Mouse (Mus musculus) midbrain, embryonic 13.5 days (tissue): ENCODE measurements around the gene Prickle2. TPM values are rescaled to one million over a fixed set of nuclear protein-coding genes. Genes with fewer than 3 reads are reported as not detected.
A peak's percentile ranks its signal among the peaks of the same experiment; 100 is the strongest.

ENCODE experiments used
- ATAC-seq: fragments of 200-750 bp; cut with Nextera tagmentation; 2 replicates; pipeline ENCODE4 v1.8.0; 2017; ENCODE audit warnings: mild to moderate bottlenecking, moderate TSS enrichment, moderate library complexity
- H3K27ac ChIP-seq: fragments of 300-500 bp; sonication (generic); 2 replicates; pipeline ENCODE4 v1.5.1; 2015; ENCODE audit warnings: inconsistent platforms, mild to moderate bottlenecking, moderate library complexity
- H3K27me3 ChIP-seq: fragments of 300-500 bp; sonication (generic); 2 replicates; pipeline ENCODE4 v1.6.1; 2015; ENCODE audit warnings: mild to moderate bottlenecking, inconsistent platforms
- H3K36me3 ChIP-seq: fragments of 300-500 bp; sonication (generic); 2 replicates; pipeline ENCODE4 v1.6.1; 2015; ENCODE audit warnings: mild to moderate bottlenecking, inconsistent platforms
- H3K4me1 ChIP-seq: fragments of 300-500 bp; sonication (generic); replicated peaks from 2 replicates; pipeline ENCODE4 v1.6.1; 2015; ENCODE audit warnings: inconsistent platforms
- H3K4me2 ChIP-seq: fragments of 300-500 bp; sonication (generic); replicated peaks from 2 replicates; pipeline ENCODE4 v1.6.1; 2015; ENCODE audit warnings: moderate library complexity, mild to moderate bottlenecking, inconsistent platforms
- H3K4me3 ChIP-seq: fragments of 300-500 bp; sonication (generic); replicated peaks from 2 replicates; pipeline ENCODE4 v1.5.1; 2015; ENCODE audit warnings: mild to moderate bottlenecking, inconsistent platforms
- H3K9ac ChIP-seq: fragments of 300-500 bp; sonication (generic); replicated peaks from 2 replicates; pipeline ENCODE4 v1.6.1; 2015; ENCODE audit warnings: mild to moderate bottlenecking, inconsistent platforms
- H3K9me3 ChIP-seq: fragments of 300-500 bp; sonication (generic); 2 replicates; pipeline ENCODE4 v1.6.1; 2016; ENCODE audit warnings: mild to moderate bottlenecking, inconsistent platforms
- WGBS: fragments of 180-500 bp; shearing (Covaris S2); methylation state at CpG from one replicate; pipeline ENCODE4 v1.1.7; 2015; 5-methylcytosine and 5-hydroxymethylcytosine counted together
- polyA plus RNA-seq: library from polyadenylated mRNA; unstranded; fragments of >200 nt; fragmentation: Nextera tagmentation; extraction: Ambion mirVana; gene quantifications from 2 replicates; pipeline ENCODE4 v1.2.1, GENCODE M21; 2015

The Prickle2 gene
- polyA plus RNA-seq, 1 experiment from 2014 or later = 12.3 TPM

GRCm38 (mm10) chr6:92424991-92425390 lies 281.0 kb downstream of the Prickle2 start:
- Histone ChIP-seq H3K4me3 (no peak overlapping the region), H3K4me2 (no peak overlapping the region), H3K9me3 (no peaks in the 10 kb centered on the region), H3K4me1 (peaks cover 16% of the 10 kb centered on the region; the same call in 1 of the 2 replicates), H3K9ac (no peak overlapping the region), H3K36me3 (peaks cover 18% of the 10 kb centered on the region), H3K27ac (no peak overlapping the region), H3K27me3 (no peaks in the 10 kb centered on the region)
- no peak for ATAC-seq
- WGBS = 74% methylated on average over 3 of the region's 3 CpGs

DNA sequence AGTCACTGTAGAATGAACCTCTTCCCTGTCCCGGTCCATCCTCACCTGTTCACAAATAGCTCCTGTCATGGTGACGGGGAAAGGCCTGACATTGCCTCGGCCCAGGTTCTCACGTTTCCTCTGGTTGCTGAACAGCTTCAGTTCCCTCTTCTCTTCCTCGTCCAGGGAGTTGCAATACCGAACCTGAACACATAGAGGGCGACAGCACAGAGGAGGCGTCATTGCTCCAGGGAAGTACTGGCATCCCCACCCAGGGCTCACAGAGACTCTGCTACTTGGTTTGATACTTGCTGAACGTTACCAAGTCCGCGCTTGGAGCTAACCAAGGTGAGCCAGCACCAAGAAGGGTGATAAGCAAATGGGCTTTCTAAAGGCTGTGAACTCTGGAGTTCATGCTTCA lies 283.7 kb downstream of the Prickle2 start:
- Histone ChIP-seq H3K36me3 (peaks cover 29% of the 10 kb centered on the region), H3K4me3 (no peak overlapping the region), H3K27ac (no peak overlapping the region), H3K9ac (no peak overlapping the region), H3K4me2 (no peak overlapping the region), H3K27me3 (no peaks in the 10 kb centered on the region), H3K4me1 (peaks cover 8% of the 10 kb centered on the region; the same call in 1 of the 2 replicates), H3K9me3 (no peaks in the 10 kb centered on the region)
- 42% methylated on average over 11 of the region's 11 CpGs for WGBS
- ATAC-seq = no peak

- ATAC-seq = no peak
- 84% methylated on average over 12 of the region's 12 CpGs for WGBS
These were observed 285.8 kb downstream of the Prickle2 start for GRCm38 (mm10) chr6:92420106-92420505.

GRCm38 (mm10) chr6:92415405-92415755 lies 290.6 kb downstream of the Prickle2 start:
- peaks cover 25% of the 10 kb centered on the region for H3K4me1 ChIP-seq
- H3K9me3 ChIP-seq = no peaks in the 10 kb centered on the region
- H3K27ac ChIP-seq = peak overlapping the region; percentile 76
- H3K27me3 ChIP-seq = no peaks in the 10 kb centered on the region
- 94% methylated on average over 7 of the region's 7 CpGs for WGBS
- no peak overlapping the region for H3K9ac ChIP-seq
- no peak overlapping the region for H3K4me3 ChIP-seq
- no peak for ATAC-seq
- no peak overlapping the region for H3K4me2 ChIP-seq
- peaks cover 42% of the 10 kb centered on the region for H3K36me3 ChIP-seq

More at GRCm38 (mm10) chr6:92420106-92420505, 285.8 kb downstream of the Prickle2 start:
- Histone ChIP-seq H3K4me2 (no peak overlapping the region), H3K36me3 (peaks cover 33% of the 10 kb centered on the region), H3K9me3 (no peaks in the 10 kb centered on the region), H3K27ac (no peak overlapping the region), H3K27me3 (no peaks in the 10 kb centered on the region), H3K9ac (no peak overlapping the region), H3K4me1 (peaks cover 9% of the 10 kb centered on the region), H3K4me3 (no peak overlapping the region)

DNA sequence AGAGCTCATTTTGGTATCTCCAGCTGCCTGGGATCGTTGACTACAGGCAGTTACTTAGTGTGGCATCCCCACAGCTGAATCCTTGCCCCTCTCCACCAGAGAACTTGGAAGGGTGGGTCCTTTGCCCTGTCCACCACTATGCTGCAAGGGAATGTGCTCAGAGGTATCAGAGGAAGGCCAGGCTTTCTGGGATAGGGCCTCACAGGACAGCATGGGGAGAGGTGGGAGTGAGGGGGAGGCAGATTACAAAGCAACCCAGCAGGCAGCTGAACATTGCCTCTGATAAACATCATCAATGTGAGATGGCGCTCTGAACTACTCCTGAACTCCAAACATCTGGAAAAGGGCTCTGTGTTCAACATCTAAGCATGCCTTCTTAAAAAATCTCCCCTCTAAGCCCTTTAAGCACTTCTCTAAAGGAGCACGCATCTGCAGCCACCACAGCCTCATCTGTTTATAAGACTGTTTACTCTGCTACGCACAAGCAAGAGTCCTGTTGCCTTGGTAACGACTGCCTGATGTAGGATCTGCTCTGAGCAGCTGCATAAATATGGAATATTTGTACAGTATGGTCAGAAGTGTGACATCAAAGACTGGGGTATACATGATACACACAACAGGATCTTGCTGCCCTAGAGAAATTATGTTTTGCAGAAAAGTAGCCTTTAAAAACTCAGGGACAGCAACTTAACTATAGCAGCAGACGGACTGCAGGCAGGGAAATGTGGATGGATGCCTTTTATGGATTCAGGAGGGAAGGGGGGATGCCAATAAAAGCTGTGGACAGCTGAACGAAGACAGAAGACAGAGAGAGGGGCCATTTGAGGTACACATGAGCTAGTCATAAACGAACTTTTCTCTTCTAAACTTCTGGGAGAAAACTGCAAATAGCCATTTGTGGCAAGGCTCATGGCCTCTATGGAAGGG lies 291.2 kb downstream of the Prickle2 start:
- 47% methylated on average over 8 of the region's 8 CpGs for WGBS
- H3K9ac ChIP-seq = peak overlapping the region; percentile 44; the same call in 1 of the 2 replicates
- no peak overlapping the region for H3K4me3 ChIP-seq
- no peaks in the 10 kb centered on the region for H3K9me3 ChIP-seq
- H3K4me2 ChIP-seq = 0 out of 2 replicates have a peak overlapping the region, but pooled peaks have one; percentile 17
- peaks cover 42% of the 10 kb centered on the region for H3K36me3 ChIP-seq
- H3K27me3 ChIP-seq = no peaks in the 10 kb centered on the region
- peaks cover 25% of the 10 kb centered on the region for H3K4me1 ChIP-seq
- H3K27ac ChIP-seq = peak overlapping the region; percentile 76
- peak; percentile 93 for ATAC-seq

- Histone ChIP-seq H3K4me2 (no peak overlapping the region), H3K27ac (peak overlapping the region; percentile 76)
- 70% methylated on average over 1 of the region's 1 CpGs for WGBS
These were observed 292.0 kb downstream of the Prickle2 start for GRCm38 (mm10) chr6:92413982-92414381.

GRCm38 (mm10) chr6:92409788-92410187 lies 296.2 kb downstream of the Prickle2 start:
- WGBS = 86% methylated on average over 3 of the region's 3 CpGs
- Histone ChIP-seq H3K9ac (no peak overlapping the region), H3K4me3 (no peak overlapping the region), H3K27me3 (no peaks in the 10 kb centered on the region), H3K9me3 (no peaks in the 10 kb centered on the region), H3K36me3 (peaks cover 40% of the 10 kb centered on the region), H3K4me1 (peaks cover 31% of the 10 kb centered on the region), H3K27ac (no peak overlapping the region), H3K4me2 (no peak overlapping the region)
- ATAC-seq = no peak

More at GRCm38 (mm10) chr6:92413982-92414381, 292.0 kb downstream of the Prickle2 start:
- H3K9ac ChIP-seq = no peak overlapping the region
- ATAC-seq = no peak
- no peaks in the 10 kb centered on the region for H3K27me3 ChIP-seq
- H3K4me1 ChIP-seq = peaks cover 25% of the 10 kb centered on the region
- peaks cover 36% of the 10 kb centered on the region for H3K36me3 ChIP-seq
- no peak overlapping the region for H3K4me3 ChIP-seq
- H3K9me3 ChIP-seq = no peaks in the 10 kb centered on the region

DNA sequence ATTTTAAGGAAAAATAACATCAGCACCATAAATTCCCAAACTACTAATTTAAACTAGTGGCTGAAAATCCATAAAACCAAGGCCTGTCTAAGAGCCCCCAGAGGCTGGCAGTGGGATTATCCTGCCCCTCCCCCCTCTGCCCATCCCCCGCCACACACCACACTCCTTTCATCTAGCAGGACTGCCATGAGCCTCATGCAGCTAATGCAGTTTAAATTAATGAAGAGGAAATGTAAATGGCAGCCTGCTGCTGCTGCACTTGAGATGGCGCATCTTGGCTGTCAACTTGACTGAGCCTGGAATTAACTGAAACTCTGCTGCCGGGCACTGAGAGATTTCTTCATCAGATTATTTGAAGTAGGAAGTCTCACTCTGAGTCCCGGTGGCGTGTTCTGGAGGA lies 298.7 kb downstream of the Prickle2 start:
- ATAC-seq = peak; percentile 74
- WGBS = 30% methylated on average over 5 of the region's 5 CpGs
- H3K27ac ChIP-seq = peak overlapping the region; percentile 68
- H3K4me3 ChIP-seq = no peak overlapping the region
- H3K27me3 ChIP-seq = no peaks in the 10 kb centered on the region
- H3K9ac ChIP-seq = no peak overlapping the region
- H3K4me2 ChIP-seq = no peak overlapping the region
- peaks cover 43% of the 10 kb centered on the region for H3K36me3 ChIP-seq
- H3K4me1 ChIP-seq = peaks cover 18% of the 10 kb centered on the region
- no peaks in the 10 kb centered on the region for H3K9me3 ChIP-seq

DNA sequence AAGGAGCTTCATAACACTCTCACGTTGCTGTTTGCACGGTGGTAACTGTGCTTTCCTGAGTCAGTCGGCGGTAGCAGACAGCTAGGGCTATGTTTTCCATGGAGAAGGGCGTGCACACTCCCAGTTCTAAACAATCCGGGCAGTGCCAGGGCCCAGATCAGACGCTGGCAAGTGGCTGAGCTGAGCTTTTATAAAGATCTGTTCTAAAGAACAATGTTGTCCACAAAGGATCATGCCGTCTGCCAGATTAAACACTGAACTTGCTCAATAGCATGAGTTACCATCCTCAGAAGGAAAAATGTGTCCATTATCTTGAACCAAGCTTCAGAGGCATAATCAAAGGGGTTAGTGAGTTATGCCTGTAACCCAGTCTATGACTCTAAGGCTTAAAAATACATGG lies 300.4 kb downstream of the Prickle2 start:
- no peak for ATAC-seq
- WGBS = 69% methylated on average over 8 of the region's 8 CpGs
- no peak overlapping the region for H3K4me2 ChIP-seq

GRCm38 (mm10) chr6:92397876-92398275 lies 308.1 kb downstream of the Prickle2 start:
- no peak overlapping the region for H3K9ac ChIP-seq
- H3K36me3 ChIP-seq = 0 out of 2 replicates have a peak, but pooled peaks cover 2% of the 10 kb centered on the region
- no peaks in the 10 kb centered on the region for H3K9me3 ChIP-seq
- peaks cover 25% of the 10 kb centered on the region for H3K4me1 ChIP-seq
- H3K4me2 ChIP-seq = no peak overlapping the region
- no peak for ATAC-seq
- H3K27me3 ChIP-seq = no peaks in the 10 kb centered on the region
- 94% methylated on average over 6 of the region's 6 CpGs for WGBS
- no peak overlapping the region for H3K27ac ChIP-seq
- no peak overlapping the region for H3K4me3 ChIP-seq

More for the DNA sequence above, 300.4 kb downstream of the Prickle2 start:
- peaks cover 18% of the 10 kb centered on the region for H3K4me1 ChIP-seq
- H3K36me3 ChIP-seq = peaks cover 28% of the 10 kb centered on the region
- H3K27me3 ChIP-seq = no peaks in the 10 kb centered on the region
- no peaks in the 10 kb centered on the region for H3K9me3 ChIP-seq
- no peak overlapping the region for H3K9ac ChIP-seq
- no peak overlapping the region for H3K27ac ChIP-seq
- no peak overlapping the region for H3K4me3 ChIP-seq

- H3K4me2 ChIP-seq = no peak overlapping the region
- 0 out of 2 replicates have a peak overlapping the region, but pooled peaks have one; percentile 1 for H3K9ac ChIP-seq
- no peak overlapping the region for H3K4me3 ChIP-seq
- H3K36me3 ChIP-seq = 0 out of 2 replicates have a peak, but pooled peaks cover 2% of the 10 kb centered on the region
- WGBS = 87% methylated on average over 4 of the region's 4 CpGs
- ATAC-seq = no peak
- H3K27ac ChIP-seq = no peak overlapping the region
- H3K27me3 ChIP-seq = no peaks in the 10 kb centered on the region
- H3K9me3 ChIP-seq = no peaks in the 10 kb centered on the region
- H3K4me1 ChIP-seq = peaks cover 25% of the 10 kb centered on the region
These were observed 310.4 kb downstream of the Prickle2 start for GRCm38 (mm10) chr6:92395556-92395955.

- no peaks in the 10 kb centered on the region for H3K27me3 ChIP-seq
- ATAC-seq = no peak
- WGBS = 80% methylated on average over 1 of the region's 1 CpGs
These were observed 310.8 kb downstream of the Prickle2 start for GRCm38 (mm10) chr6:92395143-92395542.

More at GRCm38 (mm10) chr6:92395143-92395542, 310.8 kb downstream of the Prickle2 start:
- Histone ChIP-seq H3K4me2 (no peak overlapping the region), H3K36me3 (0 out of 2 replicates have a peak, but pooled peaks cover 2% of the 10 kb centered on the region), H3K4me1 (peaks cover 25% of the 10 kb centered on the region), H3K27ac (no peak overlapping the region), H3K9me3 (no peaks in the 10 kb centered on the region), H3K9ac (no peak overlapping the region), H3K4me3 (no peak overlapping the region)
